Mouse (Mus musculus) ES-Bruce4 (cell line): Measurements from ENCODE around the gene Scamp5.

Source experiments
- CTCF ChIP-seq: IDR thresholded peaks from one replicate; pipeline ENCODE4 v1.8.1; 2011; ENCODE audit warnings: low read depth, low read length
- POLR2A ChIP-seq: IDR thresholded peaks from one replicate; pipeline ENCODE4 v1.8.1; 2011; ENCODE audit warnings: low read length; ENCODE audit not compliant: insufficient read depth

GRCm38 (mm10) chr9:57437896-57438614, 29.8 kb downstream of the Scamp5 start:
- no peak for TF ChIP-seq POLR2A
- no peak for TF ChIP-seq CTCF
